Mouse (Mus musculus): ENCODE data around the gene Ampd3. TPM values are rescaled to one million over a fixed set of nuclear protein-coding genes. Genes with fewer than 3 reads are reported as not detected.

Gene Ampd3
- polyA plus RNA-seq, 1 experiment from 2014 or later, result 8.5 TPM

GRCm38 (mm10) chr7:110787310-110787709, 19.3 kb downstream of the Ampd3 start:
- no peaks in the 10 kb centered on the region for H3K4me1 ChIP-seq (replicated peaks; ENCODE audit: control insufficient read depth, insufficient read depth, low read length)
- WGBS, result 56% methylated on average over 6 of the region's 6 CpGs
- H3K9me3 ChIP-seq (ENCODE audit: control insufficient read depth, low read length), result no peaks in the 10 kb centered on the region
- H3K27me3 ChIP-seq (replicated peaks; ENCODE audit: control insufficient read depth, insufficient read depth, low read length), result no peaks in the 10 kb centered on the region
- no peak for ATAC-seq
- no peak overlapping the region for H3K27ac ChIP-seq (ENCODE audit: low read length)
- no peaks in the 10 kb centered on the region for H3K36me3 ChIP-seq (ENCODE audit: control insufficient read depth, insufficient read depth)
- no peak overlapping the region for H3K4me2 ChIP-seq (ENCODE audit: low read length)
- no peak overlapping the region for H3K9ac ChIP-seq (replicated peaks; ENCODE audit: low read depth, low read length)
- H3K4me3 ChIP-seq (replicated peaks; ENCODE audit: low read length), result no peak overlapping the region

- Histone ChIP-seq H3K9me3 (ENCODE audit: control insufficient read depth, low read length) (no peaks in the 10 kb centered on the region), H3K4me3 (replicated peaks; ENCODE audit: low read length) (no peak overlapping the region), H3K9ac (replicated peaks; ENCODE audit: low read depth, low read length) (no peak overlapping the region), H3K4me1 (replicated peaks; ENCODE audit: control insufficient read depth, insufficient read depth, low read length) (no peaks in the 10 kb centered on the region), H3K27me3 (replicated peaks; ENCODE audit: control insufficient read depth, insufficient read depth, low read length) (no peaks in the 10 kb centered on the region), H3K4me2 (ENCODE audit: low read length) (no peak overlapping the region), H3K27ac (ENCODE audit: low read length) (no peak overlapping the region), H3K36me3 (ENCODE audit: control insufficient read depth, insufficient read depth) (no peaks in the 10 kb centered on the region)
- ATAC-seq, result no peak
- 89% methylated on average over 8 of the region's 8 CpGs for WGBS
These were observed 22.9 kb downstream of the Ampd3 start for GRCm38 (mm10) chr7:110790878-110791277.

- H3K36me3 ChIP-seq (ENCODE audit: control insufficient read depth, insufficient read depth), result no peaks in the 10 kb centered on the region
- H3K9ac ChIP-seq (replicated peaks; ENCODE audit: low read depth, low read length), result no peak overlapping the region
- H3K27me3 ChIP-seq (replicated peaks; ENCODE audit: control insufficient read depth, insufficient read depth, low read length), result no peaks in the 10 kb centered on the region
- no peak for ATAC-seq
- no peak overlapping the region for H3K4me2 ChIP-seq (ENCODE audit: low read length)
- no peaks in the 10 kb centered on the region for H3K9me3 ChIP-seq (ENCODE audit: control insufficient read depth, low read length)
- 74% methylated on average over 5 of the region's 5 CpGs for WGBS
- no peak overlapping the region for H3K4me3 ChIP-seq (replicated peaks; ENCODE audit: low read length)
- H3K27ac ChIP-seq (ENCODE audit: low read length), result no peak overlapping the region
- no peaks in the 10 kb centered on the region for H3K4me1 ChIP-seq (replicated peaks; ENCODE audit: control insufficient read depth, insufficient read depth, low read length)
These were observed 24.2 kb downstream of the Ampd3 start for GRCm38 (mm10) chr7:110792201-110792600.

- Histone ChIP-seq H3K36me3 (ENCODE audit: control insufficient read depth, insufficient read depth) (no peaks in the 10 kb centered on the region), H3K4me2 (ENCODE audit: low read length) (no peak overlapping the region), H3K4me1 (replicated peaks; ENCODE audit: control insufficient read depth, insufficient read depth, low read length) (no peaks in the 10 kb centered on the region), H3K4me3 (replicated peaks; ENCODE audit: low read length) (no peak overlapping the region), H3K27ac (ENCODE audit: low read length) (no peak overlapping the region), H3K9ac (replicated peaks; ENCODE audit: low read depth, low read length) (no peak overlapping the region), H3K27me3 (replicated peaks; ENCODE audit: control insufficient read depth, insufficient read depth, low read length) (no peaks in the 10 kb centered on the region), H3K9me3 (ENCODE audit: control insufficient read depth, low read length) (no peaks in the 10 kb centered on the region)
- no peak for ATAC-seq
- 91% methylated on average over 2 of the region's 2 CpGs for WGBS
These were observed 24.8 kb downstream of the Ampd3 start for GRCm38 (mm10) chr7:110792834-110793233.

- H3K27ac ChIP-seq (ENCODE audit: low read length), result no peak overlapping the region
- no peaks in the 10 kb centered on the region for H3K27me3 ChIP-seq (replicated peaks; ENCODE audit: control insufficient read depth, insufficient read depth, low read length)
- WGBS, result 83% methylated on average over 4 of the region's 4 CpGs
- no peaks in the 10 kb centered on the region for H3K4me1 ChIP-seq (replicated peaks; ENCODE audit: control insufficient read depth, insufficient read depth, low read length)
- ATAC-seq, result no peak
- H3K4me2 ChIP-seq (ENCODE audit: low read length), result no peak overlapping the region
- no peaks in the 10 kb centered on the region for H3K36me3 ChIP-seq (ENCODE audit: control insufficient read depth, insufficient read depth)
- no peaks in the 10 kb centered on the region for H3K9me3 ChIP-seq (ENCODE audit: control insufficient read depth, low read length)
- H3K4me3 ChIP-seq (replicated peaks; ENCODE audit: low read length), result no peak overlapping the region
- no peak overlapping the region for H3K9ac ChIP-seq (replicated peaks; ENCODE audit: low read depth, low read length)
These were observed 26.7 kb downstream of the Ampd3 start for GRCm38 (mm10) chr7:110794722-110795121.

- H3K9me3 ChIP-seq (ENCODE audit: control insufficient read depth, low read length), result no peaks in the 10 kb centered on the region
- H3K4me3 ChIP-seq (replicated peaks; ENCODE audit: low read length), result no peak overlapping the region
- ATAC-seq, result no peak
- 74% methylated on average over 12 of the region's 12 CpGs for WGBS
- no peak overlapping the region for H3K27ac ChIP-seq (ENCODE audit: low read length)
- no peaks in the 10 kb centered on the region for H3K36me3 ChIP-seq (ENCODE audit: control insufficient read depth, insufficient read depth)
- H3K27me3 ChIP-seq (replicated peaks; ENCODE audit: control insufficient read depth, insufficient read depth, low read length), result no peaks in the 10 kb centered on the region
- no peak overlapping the region for H3K9ac ChIP-seq (replicated peaks; ENCODE audit: low read depth, low read length)
- H3K4me2 ChIP-seq (ENCODE audit: low read length), result no peak overlapping the region
- no peaks in the 10 kb centered on the region for H3K4me1 ChIP-seq (replicated peaks; ENCODE audit: control insufficient read depth, insufficient read depth, low read length)
These were observed 28.5 kb downstream of the Ampd3 start for GRCm38 (mm10) chr7:110796367-110797051.

- Histone ChIP-seq H3K9me3 (ENCODE audit: control insufficient read depth, low read length) (no peaks in the 10 kb centered on the region), H3K9ac (replicated peaks; ENCODE audit: low read depth, low read length) (no peak overlapping the region), H3K27me3 (replicated peaks; ENCODE audit: control insufficient read depth, insufficient read depth, low read length) (no peaks in the 10 kb centered on the region), H3K4me3 (replicated peaks; ENCODE audit: low read length) (no peak overlapping the region), H3K36me3 (ENCODE audit: control insufficient read depth, insufficient read depth) (no peaks in the 10 kb centered on the region), H3K4me2 (ENCODE audit: low read length) (no peak overlapping the region), H3K27ac (ENCODE audit: low read length) (no peak overlapping the region), H3K4me1 (replicated peaks; ENCODE audit: control insufficient read depth, insufficient read depth, low read length) (no peaks in the 10 kb centered on the region)
- 88% methylated on average over 11 of the region's 11 CpGs for WGBS
- ATAC-seq, result no peak
These were observed 29.9 kb downstream of the Ampd3 start for GRCm38 (mm10) chr7:110797722-110798409.

- H3K9ac ChIP-seq (replicated peaks; ENCODE audit: low read depth, low read length), result no peak overlapping the region
- no peak overlapping the region for H3K4me2 ChIP-seq (ENCODE audit: low read length)
- ATAC-seq, result peak; percentile 71
- 0% methylated on average over 4 of the region's 4 CpGs for WGBS
- H3K27ac ChIP-seq (ENCODE audit: low read length), result no peak overlapping the region
- H3K4me3 ChIP-seq (replicated peaks; ENCODE audit: low read length), result no peak overlapping the region
- H3K27me3 ChIP-seq (replicated peaks; ENCODE audit: control insufficient read depth, insufficient read depth, low read length), result no peaks in the 10 kb centered on the region
- H3K4me1 ChIP-seq (replicated peaks; ENCODE audit: control insufficient read depth, insufficient read depth, low read length), result 0 out of 2 replicates have a peak, but pooled peaks cover 4% of the 10 kb centered on the region
- no peaks in the 10 kb centered on the region for H3K36me3 ChIP-seq (ENCODE audit: control insufficient read depth, insufficient read depth)
- H3K9me3 ChIP-seq (ENCODE audit: control insufficient read depth, low read length), result no peaks in the 10 kb centered on the region
These were observed 33.0 kb downstream of the Ampd3 start for GRCm38 (mm10) chr7:110801028-110801427.

- ATAC-seq, result no peak
- Histone ChIP-seq H3K4me3 (replicated peaks; ENCODE audit: low read length) (no peak overlapping the region), H3K9ac (replicated peaks; ENCODE audit: low read depth, low read length) (no peak overlapping the region), H3K4me2 (ENCODE audit: low read length) (no peak overlapping the region), H3K9me3 (ENCODE audit: control insufficient read depth, low read length) (no peaks in the 10 kb centered on the region), H3K27me3 (replicated peaks; ENCODE audit: control insufficient read depth, insufficient read depth, low read length) (no peaks in the 10 kb centered on the region), H3K27ac (ENCODE audit: low read length) (no peak overlapping the region), H3K36me3 (ENCODE audit: control insufficient read depth, insufficient read depth) (no peaks in the 10 kb centered on the region), H3K4me1 (replicated peaks; ENCODE audit: control insufficient read depth, insufficient read depth, low read length) (0 out of 2 replicates have a peak, but pooled peaks cover 4% of the 10 kb centered on the region)
- WGBS, result 94% methylated on average over 10 of the region's 10 CpGs
These were observed 35.1 kb downstream of the Ampd3 start for GRCm38 (mm10) chr7:110803131-110803530.
